Mouse (Mus musculus): ENCODE data around the gene Rbp7. TPM values are rescaled to one million over a fixed set of nuclear protein-coding genes. Genes with fewer than 3 reads are reported as not detected.

Rbp7 gene
- total RNA-seq, 2 experiments from 2014 or later: not detected

DNA sequence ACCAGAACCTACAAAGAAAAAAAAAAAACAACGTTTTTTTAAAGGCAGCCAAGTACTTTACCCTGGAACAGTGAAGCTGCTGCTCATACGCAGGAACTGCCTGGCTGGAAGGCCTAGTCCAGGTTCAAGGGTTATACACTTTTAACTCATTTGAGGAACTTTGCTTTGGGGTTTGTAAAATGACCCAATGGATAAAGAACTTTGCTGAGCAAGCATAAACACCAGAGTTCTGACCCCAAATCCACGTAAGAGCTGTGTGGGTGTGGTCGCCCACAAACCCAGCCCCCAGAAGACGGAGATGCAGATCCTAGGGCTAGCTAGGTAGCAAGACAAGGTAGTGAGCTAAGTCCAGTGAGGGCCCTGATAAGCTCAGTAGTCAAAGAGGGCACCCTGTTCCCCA is 47.3 kb downstream of the Rbp7 start:
- DNase-seq (ENCODE audit: low spot score in 2 of 2): no peak

DNA sequence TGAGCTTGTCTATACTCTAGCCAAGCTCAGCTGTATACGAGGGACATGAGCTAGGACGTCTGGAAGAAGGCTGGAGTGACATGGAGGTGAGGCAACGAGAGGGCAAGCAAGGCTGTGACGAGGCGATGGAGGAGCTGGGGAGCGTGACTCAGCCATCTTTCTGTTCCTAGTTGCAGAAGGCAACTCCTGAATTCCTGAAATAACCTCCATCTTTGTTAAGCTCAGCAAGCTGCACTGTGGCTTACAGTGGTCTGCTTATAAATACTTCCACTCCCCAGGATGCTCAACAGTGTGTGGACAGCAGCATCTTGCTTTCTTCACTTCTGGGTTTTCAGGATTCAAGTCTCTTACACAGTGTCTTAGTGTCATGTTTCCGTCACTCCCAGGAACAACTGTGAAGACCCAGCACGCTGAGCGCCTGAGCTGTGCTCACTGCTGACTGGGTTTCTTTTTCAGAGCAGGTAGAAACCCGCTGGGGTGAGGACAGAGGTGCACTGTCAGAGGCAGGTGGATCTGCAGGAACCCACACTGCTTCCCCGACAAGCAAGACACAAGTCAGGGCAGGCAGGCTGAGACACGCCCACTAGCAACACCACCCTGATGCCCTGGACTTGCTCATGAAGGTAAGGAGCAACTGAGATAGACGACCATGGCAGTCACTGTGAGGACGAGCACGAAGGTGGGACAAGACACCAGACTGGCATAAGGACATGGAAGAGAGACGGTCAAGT is 48.9 kb downstream of the Rbp7 start:
- DNase-seq (ENCODE audit: low spot score in 2 of 2): no peak

DNA sequence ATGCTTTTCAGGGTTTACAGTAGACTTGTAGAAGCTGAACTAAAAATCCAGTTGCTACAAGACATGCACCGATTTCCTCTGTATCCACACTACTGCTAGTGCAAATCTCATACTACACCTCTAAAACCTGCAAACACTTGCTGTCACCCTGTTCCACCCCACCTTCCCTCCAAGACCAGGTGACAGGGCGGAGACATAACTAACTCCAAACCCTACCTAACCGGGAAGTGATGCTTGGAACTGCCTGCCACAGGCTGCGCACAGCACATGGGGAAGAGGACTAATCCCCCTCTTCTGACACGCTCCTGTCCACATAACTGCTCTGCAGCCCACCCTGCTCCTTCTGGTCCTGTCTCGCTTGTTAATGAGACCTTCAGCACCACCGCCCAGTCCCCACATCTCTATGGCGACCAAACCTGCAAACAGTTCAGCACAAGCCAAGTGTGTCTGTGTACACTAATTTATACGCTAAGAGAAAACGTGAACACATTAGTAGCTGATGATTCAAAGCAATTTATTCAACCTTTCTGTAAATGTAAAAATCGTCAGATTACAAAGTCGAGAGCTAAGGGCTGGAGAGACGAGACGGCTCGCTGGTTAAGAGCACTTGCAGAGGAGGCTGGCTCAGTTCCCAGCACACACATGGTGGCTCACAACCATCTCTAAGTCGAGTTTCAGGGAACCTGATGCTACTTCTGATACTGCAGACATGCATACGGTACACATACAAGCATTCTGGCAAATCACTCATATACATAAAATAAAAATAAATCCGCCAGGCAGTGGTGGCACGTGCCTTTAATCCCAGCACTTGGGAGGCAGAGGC is 49.9 kb downstream of the Rbp7 start:
- no peak for DNase-seq (ENCODE audit: low spot score in 2 of 2)

GRCm38 (mm10) chr4:149403037-149403436 is 51.7 kb downstream of the Rbp7 start:
- no peak for DNase-seq (ENCODE audit: low spot score in 2 of 2)

DNA sequence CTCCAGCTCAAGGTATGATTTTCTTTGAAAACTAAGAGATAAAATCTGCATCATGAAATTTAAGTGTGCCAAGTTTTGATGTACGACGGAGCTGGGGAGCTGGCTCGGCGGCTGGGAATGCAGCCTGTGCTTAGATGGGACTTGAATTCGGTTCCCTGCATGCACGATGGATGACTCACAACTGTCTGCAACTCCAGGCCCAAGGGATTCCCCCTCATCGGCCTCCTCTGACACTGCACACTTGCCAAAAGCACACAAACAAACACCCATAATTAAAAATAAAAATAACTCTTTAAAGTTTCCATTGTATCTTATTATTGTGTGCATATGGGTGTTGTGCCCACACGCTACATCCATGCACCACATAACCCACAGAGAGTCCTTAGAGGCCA is 53.2 kb downstream of the Rbp7 start:
- DNase-seq (ENCODE audit: low spot score in 2 of 2): no peak

- no peak for DNase-seq (ENCODE audit: low spot score in 2 of 2)
Measured at GRCm38 (mm10) chr4:149400878-149401590, 53.7 kb downstream of the Rbp7 start.

Other genes with a start within 250 kb of the Rbp7 start
- gene Kif1b, start 147.3 kb downstream of the Rbp7 start, total RNA-seq (2021): 100 to 1,000 TPM; 402 to 413 TPM
- gene Ube4b, start 28.2 kb downstream of the Rbp7 start, total RNA-seq (2021): 100 to 1,000 TPM; 113 to 119 TPM
- not detected for gene Tmem274, start 22.4 kb upstream of the Rbp7 start, total RNA-seq (2021)
- gene Nmnat1, start 30.2 kb upstream of the Rbp7 start, total RNA-seq (2021): 1 to 10 TPM; 6.5 to 7.6 TPM
- gene Lzic, start 30.3 kb upstream of the Rbp7 start, total RNA-seq (2021): 10 to 100 TPM; 35.7 to 36.4 TPM
- gene Ctnnbip1, start 63.3 kb upstream of the Rbp7 start, total RNA-seq (2021): 10 to 100 TPM; 75.4 to 82.9 TPM
- 100 to 1,000 TPM; 726 TPM for gene Clstn1, start 131.5 kb upstream of the Rbp7 start, total RNA-seq (2021)
- 10 to 100 TPM; 28.6 to 30.4 TPM for gene Pik3cd, start 247.6 kb upstream of the Rbp7 start, total RNA-seq (2021)

Measured in layer of hippocampus, postnatal 10 days (tissue).